Mouse (Mus musculus): ENCODE results near the gene Rasa4. TPM values are rescaled to one million over a fixed set of nuclear protein-coding genes. Genes with fewer than 3 reads are reported as not detected.

The Rasa4 gene
- total RNA-seq, 1 experiment from 2014 or later = 35.9 TPM

DNA sequence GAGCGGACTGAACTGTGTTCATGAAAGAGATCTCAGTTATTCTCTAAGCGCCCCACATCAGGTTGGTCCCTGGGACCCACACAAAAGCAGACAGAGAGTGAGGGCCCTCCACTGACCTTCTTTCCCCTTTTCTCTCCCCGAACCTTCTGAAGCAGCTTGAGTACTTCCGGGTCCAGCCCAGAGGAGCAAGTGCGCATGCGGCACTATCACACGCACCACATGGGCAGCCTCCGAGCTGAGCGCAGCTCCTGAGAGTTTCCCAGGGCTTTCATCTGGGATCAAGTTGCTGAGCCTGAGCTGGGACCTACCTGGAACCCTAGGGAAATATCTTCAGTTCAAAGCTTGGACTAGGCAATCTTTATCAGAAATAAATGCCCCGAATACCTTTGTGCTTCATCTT is 19.8 kb upstream of the Rasa4 start:
- ATAC-seq (replicated peaks; ENCODE audit: low read depth, poor library complexity, severe bottlenecking) = no peak

DNA sequence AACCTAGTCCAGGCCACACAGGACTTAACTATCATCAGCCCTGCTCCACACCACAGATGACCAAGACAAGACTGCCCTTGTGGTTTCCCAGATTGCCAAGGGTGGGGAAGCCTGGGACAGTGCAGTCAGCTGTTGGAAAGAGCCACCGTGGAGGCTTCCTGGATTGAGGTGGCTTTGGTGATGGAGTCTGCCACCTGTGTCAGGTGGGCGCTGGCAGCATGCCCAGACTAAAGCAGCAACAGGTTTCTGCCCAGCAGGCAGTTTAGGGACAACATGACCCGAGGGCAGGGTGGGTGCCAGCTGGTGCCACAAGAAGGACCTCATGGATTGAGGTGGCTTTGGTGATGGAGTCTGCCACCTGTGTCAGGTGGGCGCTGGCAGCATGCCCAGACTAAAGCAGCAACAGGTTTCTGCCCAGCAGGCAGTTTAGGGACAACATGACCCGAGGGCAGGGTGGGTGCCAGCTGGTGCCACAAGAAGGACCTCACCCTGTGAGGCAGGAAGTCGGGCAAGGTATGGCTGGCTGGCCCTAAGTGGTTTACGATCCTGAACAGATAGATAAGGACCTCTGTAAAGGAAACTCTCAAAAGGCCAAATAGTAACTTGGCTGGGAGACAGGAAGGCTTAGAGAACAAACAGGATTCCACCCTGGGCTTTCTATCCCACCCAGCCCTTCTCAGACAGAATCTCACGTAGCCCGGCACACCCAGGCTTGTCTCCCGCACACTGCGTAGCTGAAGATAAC is 17.1 kb upstream of the Rasa4 start:
- peak; percentile 65; the same call in 1 of the 2 replicates for ATAC-seq (replicated peaks; ENCODE audit: low read depth, poor library complexity, severe bottlenecking)

- ATAC-seq (replicated peaks; ENCODE audit: low read depth, poor library complexity, severe bottlenecking) = no peak
Measured at GRCm38 (mm10) chr5:136069411-136069810, 14.3 kb upstream of the Rasa4 start.

- no peak for ATAC-seq (replicated peaks; ENCODE audit: low read depth, poor library complexity, severe bottlenecking)
Measured at GRCm38 (mm10) chr5:136073051-136073450, 10.7 kb upstream of the Rasa4 start.

GRCm38 (mm10) chr5:136073526-136073925 is 10.2 kb upstream of the Rasa4 start:
- no peak for ATAC-seq (replicated peaks; ENCODE audit: low read depth, poor library complexity, severe bottlenecking)

- peak; percentile 23; the same call in 1 of the 2 replicates for ATAC-seq (replicated peaks; ENCODE audit: low read depth, poor library complexity, severe bottlenecking)
Measured at GRCm38 (mm10) chr5:136075076-136075475, 8.6 kb upstream of the Rasa4 start.

DNA sequence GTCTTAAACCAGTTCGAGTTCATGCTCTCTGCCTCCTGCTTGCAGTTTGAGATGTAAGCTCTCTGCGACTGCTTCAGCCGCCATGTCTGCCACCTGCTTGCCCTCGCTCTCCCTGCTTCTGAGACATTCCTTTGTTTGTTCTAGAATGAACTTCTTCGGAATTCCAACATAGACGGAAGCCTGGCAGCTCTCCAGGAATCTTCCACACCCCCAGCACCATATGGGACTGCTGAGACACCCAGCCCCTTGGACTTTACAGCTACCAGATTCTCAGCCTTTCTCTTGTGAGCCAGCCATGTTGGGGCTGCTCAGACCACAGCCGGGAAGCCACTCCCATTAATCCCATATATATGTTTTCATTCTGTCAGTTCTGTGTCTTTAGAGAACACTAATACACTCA is 7.4 kb upstream of the Rasa4 start:
- ATAC-seq (replicated peaks; ENCODE audit: low read depth, poor library complexity, severe bottlenecking) = no peak

GRCm38 (mm10) chr5:136077001-136077550 is 6.6 kb upstream of the Rasa4 start:
- ATAC-seq (replicated peaks; ENCODE audit: low read depth, poor library complexity, severe bottlenecking) = 0 out of 2 replicates have a peak, but pooled peaks have one; percentile 26

GRCm38 (mm10) chr5:136078136-136078535 is 5.6 kb upstream of the Rasa4 start:
- ATAC-seq (replicated peaks; ENCODE audit: low read depth, poor library complexity, severe bottlenecking) = no peak

GRCm38 (mm10) chr5:136082345-136082744 is 1.4 kb upstream of the Rasa4 start:
- ATAC-seq (replicated peaks; ENCODE audit: low read depth, poor library complexity, severe bottlenecking) = no peak

DNA sequence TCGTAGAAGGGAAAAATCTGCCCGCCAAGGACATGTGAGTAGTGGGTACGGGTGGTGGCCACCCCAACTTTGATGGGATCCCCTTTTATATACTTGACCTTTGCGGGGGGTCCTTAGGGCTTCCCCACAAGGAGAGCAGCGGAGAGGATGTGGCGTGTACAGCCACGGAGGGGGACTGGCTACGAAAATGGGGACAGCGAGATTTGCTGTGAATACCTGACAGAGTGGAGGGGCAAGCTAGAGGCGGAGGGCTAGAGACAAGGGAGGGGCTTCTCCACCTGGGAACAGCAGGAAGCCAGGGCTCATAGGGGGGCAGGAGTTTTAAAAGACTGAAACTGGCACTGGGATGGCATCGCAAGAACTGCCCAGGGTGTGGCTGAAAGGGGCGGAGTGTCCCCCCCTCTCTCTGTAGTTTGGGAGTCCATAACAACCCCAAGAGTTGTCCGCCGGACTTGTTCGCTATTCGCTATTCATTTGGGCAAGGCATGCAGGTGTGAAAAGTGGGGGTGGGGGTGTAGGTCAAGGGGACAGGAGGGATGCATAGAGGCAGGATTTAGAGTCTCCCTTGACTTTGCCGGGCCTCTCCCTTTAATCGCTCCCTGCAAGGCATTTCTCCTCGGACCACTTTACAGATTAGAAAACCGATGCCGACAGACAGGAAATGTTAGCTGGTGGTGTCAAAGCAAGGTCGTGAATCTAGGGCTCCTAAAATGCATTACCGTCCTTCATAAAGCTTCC is 597 bp downstream of the Rasa4 start:
- ATAC-seq (replicated peaks; ENCODE audit: low read depth, poor library complexity, severe bottlenecking) = no peak

DNA sequence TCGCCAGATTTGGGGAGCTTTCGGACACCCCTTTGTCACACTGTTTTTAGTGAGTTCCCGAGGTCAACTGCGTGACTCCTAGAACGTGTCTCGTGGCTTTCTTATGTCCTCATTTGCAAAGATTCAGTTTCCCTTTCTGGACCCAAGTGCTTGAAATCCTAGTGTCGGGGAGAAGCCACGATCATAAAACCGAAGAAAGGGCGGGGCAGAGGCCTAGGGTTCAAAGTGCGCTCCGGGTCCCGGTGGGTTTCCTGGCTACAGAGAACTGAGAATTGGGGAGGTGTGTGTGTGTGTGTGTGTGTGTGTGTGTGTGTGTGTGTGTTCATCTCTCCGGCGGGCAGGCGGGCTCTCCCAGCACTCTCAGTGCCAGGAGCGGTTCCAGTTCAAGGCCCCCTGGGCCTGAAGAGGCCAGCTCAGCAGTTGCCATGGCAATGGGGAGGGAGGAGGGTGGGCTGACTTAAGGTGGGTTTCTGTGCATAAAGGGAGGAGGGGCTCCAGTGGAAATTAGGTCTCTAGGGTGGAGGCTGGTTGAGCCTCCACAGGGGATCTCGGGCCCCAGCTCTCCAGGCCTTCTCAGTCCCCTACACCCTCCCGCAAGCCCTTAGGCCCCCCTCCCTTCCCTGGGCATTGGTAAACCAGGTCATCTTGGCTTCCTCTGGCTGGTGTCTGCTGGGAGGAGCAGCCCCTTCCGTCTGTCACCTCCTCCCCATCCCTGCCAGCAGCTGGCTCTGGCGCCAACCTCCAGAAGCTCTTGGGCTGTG is 1.4 kb downstream of the Rasa4 start:
- 0 out of 2 replicates have a peak, but pooled peaks have one; percentile 13 for ATAC-seq (replicated peaks; ENCODE audit: low read depth, poor library complexity, severe bottlenecking)

- ATAC-seq (replicated peaks; ENCODE audit: low read depth, poor library complexity, severe bottlenecking) = no peak
Measured at GRCm38 (mm10) chr5:136086290-136086689, 2.6 kb downstream of the Rasa4 start.

DNA sequence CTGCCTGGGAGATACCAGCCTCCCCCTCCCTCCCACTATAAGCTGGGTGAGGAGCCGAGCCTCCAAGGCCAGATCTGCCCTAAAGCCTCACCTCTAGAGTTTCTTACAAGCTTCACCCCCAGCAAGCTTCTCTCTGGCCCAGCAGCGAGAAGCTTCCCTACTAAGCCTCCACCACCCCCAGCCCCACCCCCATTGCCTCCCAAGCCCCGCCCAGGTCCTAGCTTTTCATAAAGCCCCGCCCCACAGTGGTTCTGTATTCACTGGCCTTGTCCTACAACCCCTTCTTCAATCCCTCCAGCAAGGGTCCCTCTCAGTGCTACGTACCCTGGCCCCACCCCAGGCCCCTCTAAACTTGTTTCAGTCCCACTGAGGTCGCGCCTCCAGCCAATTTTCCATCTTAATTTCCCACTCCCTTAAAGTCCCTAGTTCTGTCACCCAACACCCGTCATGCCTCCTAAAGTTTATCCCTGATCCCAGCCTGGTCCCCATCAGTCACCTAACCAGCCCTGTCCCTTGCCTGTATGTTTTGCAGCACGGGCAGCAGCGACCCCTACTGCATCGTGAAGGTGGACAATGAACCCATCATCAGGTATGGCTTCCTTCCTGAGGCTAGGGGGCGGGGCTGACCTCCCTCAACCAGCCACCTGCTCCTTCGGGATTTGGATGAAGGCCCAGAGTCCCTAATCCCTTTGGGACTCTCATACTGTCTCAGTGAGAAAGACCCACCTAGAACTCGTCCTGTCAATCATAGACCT is 5.3 kb downstream of the Rasa4 start:
- ATAC-seq (replicated peaks; ENCODE audit: low read depth, poor library complexity, severe bottlenecking) = no peak

DNA sequence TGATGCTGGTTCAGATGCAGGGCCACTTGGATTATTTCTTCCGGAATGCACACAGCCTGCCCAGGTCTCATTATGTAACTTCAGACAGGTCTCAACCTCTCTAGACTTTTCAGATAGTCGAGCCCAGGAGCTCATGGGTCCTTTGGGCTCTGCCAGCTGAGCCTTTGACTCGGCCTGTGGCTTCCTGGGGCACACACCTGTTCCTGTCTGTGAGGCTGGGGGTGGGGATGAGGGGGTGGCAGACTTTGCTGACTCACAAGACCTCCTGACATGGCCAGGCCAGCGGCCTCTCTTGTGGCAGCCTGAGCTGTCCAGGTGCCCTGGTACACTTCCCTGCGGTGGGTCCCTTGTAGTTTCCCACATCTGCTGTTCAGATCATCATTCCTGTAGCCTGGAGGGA is 8.2 kb downstream of the Rasa4 start:
- ATAC-seq (replicated peaks; ENCODE audit: low read depth, poor library complexity, severe bottlenecking) = no peak

- ATAC-seq (replicated peaks; ENCODE audit: low read depth, poor library complexity, severe bottlenecking) = peak; percentile 88
Measured at GRCm38 (mm10) chr5:136094249-136095010, 10.7 kb downstream of the Rasa4 start.

DNA sequence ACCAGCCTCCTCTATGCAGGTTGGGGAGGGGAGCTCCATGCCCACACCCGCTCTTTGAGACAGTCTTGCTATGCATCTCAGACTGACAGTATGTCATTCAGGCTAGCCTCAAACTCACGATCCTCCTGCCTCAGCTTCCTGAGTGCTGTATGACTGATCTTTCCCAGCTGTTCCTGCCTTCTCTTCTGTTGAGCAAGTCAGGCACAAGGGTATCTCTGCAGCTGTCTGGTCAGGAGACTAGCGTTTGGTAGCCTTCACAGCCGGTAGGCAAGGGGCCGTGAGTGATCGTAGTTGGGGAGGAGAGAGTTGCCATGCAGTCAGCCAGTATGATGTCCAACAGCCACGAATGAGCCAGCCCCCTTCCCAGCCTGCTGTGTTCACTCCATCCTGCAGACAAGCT is 11.4 kb downstream of the Rasa4 start:
- no peak for ATAC-seq (replicated peaks; ENCODE audit: low read depth, poor library complexity, severe bottlenecking)

- no peak for ATAC-seq (replicated peaks; ENCODE audit: low read depth, poor library complexity, severe bottlenecking)
Measured at GRCm38 (mm10) chr5:136098536-136098935, 14.8 kb downstream of the Rasa4 start.

Measured in common myeloid progenitor, adult 5-6 weeks (primary cell).